Mouse (Mus musculus) limb, embryonic 10.5 days (tissue): ENCODE measurements around the gene Vps37c. TPM values are rescaled to one million over a fixed set of nuclear protein-coding genes. Genes with fewer than 3 reads are reported as not detected.

Experiments used
- DNase-seq: peaks from one replicate; pipeline ENCODE4 v3.0.0-alpha.2; 2017; ENCODE audit warnings: low spot score
- H3K27ac ChIP-seq: fragments of 300-500 bp; sonication (generic); 2 replicates; pipeline ENCODE4 v1.5.1; 2016; ENCODE audit warnings: mild to moderate bottlenecking
- H3K27me3 ChIP-seq: fragments of 300-500 bp; sonication (generic); 2 replicates; pipeline ENCODE4 v1.6.1; 2016; ENCODE audit warnings: low read depth, mild to moderate bottlenecking; ENCODE audit not compliant: poor library complexity, severe bottlenecking
- H3K36me3 ChIP-seq: fragments of 300-500 bp; sonication (generic); 2 replicates; pipeline ENCODE4 v1.6.1; 2016; ENCODE audit warnings: mild to moderate bottlenecking, moderate library complexity
- H3K4me1 ChIP-seq: fragments of 300-500 bp; sonication (generic); 2 replicates; pipeline ENCODE4 v1.6.1; 2016
- H3K4me3 ChIP-seq: fragments of 300-500 bp; sonication (generic); 2 replicates; pipeline ENCODE4 v1.5.1; 2016; ENCODE audit warnings: mild to moderate bottlenecking, moderate library complexity
- H3K9me3 ChIP-seq: fragments of 300-500 bp; sonication (generic); replicated peaks from 2 replicates; pipeline ENCODE4 v1.6.1; 2016; ENCODE audit warnings: mild to moderate bottlenecking
- WGBS: fragments of 180-500 bp; shearing (Covaris S2); methylation state at CpG from one replicate; pipeline ENCODE4 v1.1.7; 2016; 5-methylcytosine and 5-hydroxymethylcytosine counted together
- polyA plus RNA-seq: library from polyadenylated mRNA; unstranded; fragments of >200 nt; fragmentation: Nextera tagmentation; extraction: Ambion mirVana; gene quantifications from 2 replicates; pipeline ENCODE4 v1.2.1, GENCODE M21; 2016

The Vps37c gene
- polyA plus RNA-seq, 1 experiment from 2014 or later, result 37.7 TPM

GRCm38 (mm10) chr19:10757526-10757925 is 69.0 kb downstream of the Vps37c start:
- no peak for DNase-seq
- Histone ChIP-seq H3K4me3 (no peak overlapping the region), H3K27me3 (no peaks in the 10 kb centered on the region), H3K36me3 (no peaks in the 10 kb centered on the region), H3K27ac (no peak overlapping the region), H3K9me3 (no peaks in the 10 kb centered on the region), H3K4me1 (no peaks in the 10 kb centered on the region; the same call in 1 of the 2 replicates)
- WGBS, result 83% methylated on average over 2 of the region's 2 CpGs

- H3K36me3 ChIP-seq, result no peaks in the 10 kb centered on the region
- no peaks in the 10 kb centered on the region; the same call in 1 of the 2 replicates for H3K4me1 ChIP-seq
- H3K27me3 ChIP-seq, result no peaks in the 10 kb centered on the region
- WGBS, result 68% methylated on average over 6 of the region's 6 CpGs
- H3K4me3 ChIP-seq, result no peak overlapping the region
- no peak overlapping the region for H3K27ac ChIP-seq
- no peak for DNase-seq
- no peaks in the 10 kb centered on the region for H3K9me3 ChIP-seq
These were observed 70.2 kb downstream of the Vps37c start for GRCm38 (mm10) chr19:10758708-10759107.

GRCm38 (mm10) chr19:10759525-10759924 is 71.0 kb downstream of the Vps37c start:
- no peak overlapping the region for H3K27ac ChIP-seq

GRCm38 (mm10) chr19:10759983-10760831 is 71.7 kb downstream of the Vps37c start:
- DNase-seq, result no peak
- no peaks in the 10 kb centered on the region for H3K36me3 ChIP-seq
- H3K27me3 ChIP-seq, result no peaks in the 10 kb centered on the region
- no peak overlapping the region for H3K27ac ChIP-seq
- H3K9me3 ChIP-seq, result no peaks in the 10 kb centered on the region
- 88% methylated on average over 9 of the region's 9 CpGs for WGBS
- no peak overlapping the region for H3K4me3 ChIP-seq
- H3K4me1 ChIP-seq, result no peaks in the 10 kb centered on the region; the same call in 1 of the 2 replicates

More at GRCm38 (mm10) chr19:10759525-10759924, 71.0 kb downstream of the Vps37c start:
- no peaks in the 10 kb centered on the region for H3K36me3 ChIP-seq
- no peak for DNase-seq
- no peaks in the 10 kb centered on the region for H3K27me3 ChIP-seq
- no peak overlapping the region for H3K4me3 ChIP-seq
- no peaks in the 10 kb centered on the region; the same call in 1 of the 2 replicates for H3K4me1 ChIP-seq
- H3K9me3 ChIP-seq, result no peaks in the 10 kb centered on the region

GRCm38 (mm10) chr19:10761794-10762415 is 73.4 kb downstream of the Vps37c start:
- DNase-seq, result no peak
- H3K27me3 ChIP-seq, result no peaks in the 10 kb centered on the region
- no peaks in the 10 kb centered on the region; the same call in 1 of the 2 replicates for H3K4me1 ChIP-seq
- no peak overlapping the region for H3K27ac ChIP-seq
- H3K36me3 ChIP-seq, result no peaks in the 10 kb centered on the region
- no peak overlapping the region for H3K4me3 ChIP-seq
- no peaks in the 10 kb centered on the region for H3K9me3 ChIP-seq
- WGBS, result 92% methylated on average over 8 of the region's 8 CpGs

- DNase-seq, result no peak
- Histone ChIP-seq H3K4me1 (no peaks in the 10 kb centered on the region; the same call in 1 of the 2 replicates), H3K36me3 (no peaks in the 10 kb centered on the region), H3K27ac (no peak overlapping the region), H3K9me3 (no peaks in the 10 kb centered on the region), H3K4me3 (no peak overlapping the region), H3K27me3 (no peaks in the 10 kb centered on the region)
- 85% methylated on average over 6 of the region's 6 CpGs for WGBS
These were observed 73.9 kb downstream of the Vps37c start for GRCm38 (mm10) chr19:10762468-10762867.

- Histone ChIP-seq H3K4me1 (no peaks in the 10 kb centered on the region; the same call in 1 of the 2 replicates), H3K27ac (no peak overlapping the region), H3K4me3 (no peak overlapping the region), H3K9me3 (no peaks in the 10 kb centered on the region), H3K27me3 (no peaks in the 10 kb centered on the region), H3K36me3 (no peaks in the 10 kb centered on the region)
- 85% methylated on average over 21 of the region's 21 CpGs for WGBS
- no peak for DNase-seq
These were observed 75.0 kb downstream of the Vps37c start for GRCm38 (mm10) chr19:10763381-10764031.

Other genes with a start within 250 kb of the Vps37c start
- 0.11 TPM in 1 of 2 replicates, not detected in the other for gene Lrrc10b, start 231.3 kb upstream of the Vps37c start, polyA plus RNA-seq
- not detected in 2 replicates for gene Ppp1r32, start 205.8 kb upstream of the Vps37c start, polyA plus RNA-seq
- gene Cpsf7, start 163.5 kb upstream of the Vps37c start, polyA plus RNA-seq, result 53.7 and 58.2 TPM in 2 replicates
- gene Sdhaf2, start 162.6 kb upstream of the Vps37c start, polyA plus RNA-seq, result 64.7 and 70.2 TPM in 2 replicates
- gene Tmem216, start 132.5 kb upstream of the Vps37c start, polyA plus RNA-seq, result 60.0 and 62.2 TPM in 2 replicates
- 14.0 and 16.3 TPM in 2 replicates for gene Cyb561a3, start 111.6 kb upstream of the Vps37c start, polyA plus RNA-seq
- 52.2 and 55.5 TPM in 2 replicates for gene Tmem138, start 111.4 kb upstream of the Vps37c start, polyA plus RNA-seq
- 443 and 508 TPM in 2 replicates for gene Ddb1, start 83.4 kb upstream of the Vps37c start, polyA plus RNA-seq
- 19.7 and 22.8 TPM in 2 replicates for gene Tkfc, start 83.1 kb upstream of the Vps37c start, polyA plus RNA-seq
- 1.8 and 2.8 TPM in 2 replicates for gene Vwce, start 54.5 kb upstream of the Vps37c start, polyA plus RNA-seq
- not detected in 2 replicates for gene Pga5, start 10.7 kb upstream of the Vps37c start, polyA plus RNA-seq
- gene Cd5, start 50.3 kb downstream of the Vps37c start, polyA plus RNA-seq, result 0.06 and 0.26 TPM in 2 replicates
- 0.05 TPM in 1 of 2 replicates, not detected in the other for gene Cd6, start 141.3 kb downstream of the Vps37c start, polyA plus RNA-seq
- 0.20 and 0.28 TPM in 2 replicates for gene Slc15a3, start 151.0 kb downstream of the Vps37c start, polyA plus RNA-seq
- gene Tmem132a, start 181.2 kb downstream of the Vps37c start, polyA plus RNA-seq, result 151 and 160 TPM in 2 replicates
- gene Tmem109, start 193.3 kb downstream of the Vps37c start, polyA plus RNA-seq, result 71.7 and 72.3 TPM in 2 replicates
- 47.2 and 51.5 TPM in 2 replicates for gene Prpf19, start 206.5 kb downstream of the Vps37c start, polyA plus RNA-seq
- not detected in 2 replicates for gene Zp1, start 231.9 kb downstream of the Vps37c start, polyA plus RNA-seq
- gene Ptgdr2, start 248.4 kb downstream of the Vps37c start, polyA plus RNA-seq, result 0.08 TPM in 2 replicates